Comparison of ENCODE assay signal across 18 mouse cellular contexts in genomic region chr13:45866615-45867245, GRCm38 (mm10).
A peak's percentile ranks its signal among the peaks of the same experiment; 100 is the strongest.
DNase-seq lines count a peak whose midpoint lies in the region; ATAC-seq and TF ChIP-seq lines count a peak whose summit lies in the region.
"Had no signal": no experiment of that assay in that cellular context is flagged by ENCODE, and none has a peak within 500 bp of the region (broad histone marks: within the 10 kb centered on the region; RNA-seq: fewer than 3 reads in every experiment).

No protein-coding gene starts in this region.

- no peak for TF ChIP-seq POLR2A in MEL (IDR thresholded peaks at IDR 0.05; ENCODE audit: control insufficient read depth in 1 of 2, insufficient read depth in 1 of 2, low read depth in 1 of 2, low read length in 2 of 2, poor library complexity in 1 of 2)

- H3K9me3 ChIP-seq in heart, embryonic 11.5 days (replicated peaks; ENCODE audit: control insufficient read depth, low read length) = no peaks in the 10 kb centered on the region
- H3K9me3 ChIP-seq in MEL (replicated peaks; ENCODE audit: insufficient read depth, low read length) = no peaks in the 10 kb centered on the region
- H3K9me3 ChIP-seq in liver, embryonic 12.5 days (replicated peaks) = no peaks in the 10 kb centered on the region
- H3K9me3 ChIP-seq: heart, embryonic 12.5 days; limb, embryonic 15.5 days; midbrain, embryonic 10.5 days; neural tube, embryonic 12.5 days had no signal

- no peak overlapping the region for H3K4me3 ChIP-seq in heart, embryonic 11.5 days (ENCODE audit: low read depth, low read length)
- H3K4me3 ChIP-seq in MEL (ENCODE audit: control insufficient read depth in 1 of 2, insufficient read depth in 1 of 2, low read depth in 2 of 2, low read length in 2 of 2) = no peak overlapping the region
- no peak overlapping the region for H3K4me3 ChIP-seq in liver, embryonic 12.5 days
- H3K4me3 ChIP-seq: erythroblast, embryonic 14.5 days; heart, embryonic 12.5 days; limb, embryonic 15.5 days; midbrain, embryonic 10.5 days; neural tube, embryonic 12.5 days had no signal

- intact Hi-C loops in heart, postnatal 14 days (cut with DNase I) = no loop called here

- H3K36me3 ChIP-seq in heart, embryonic 11.5 days (ENCODE audit: control insufficient read depth, insufficient read depth, low read length) = no peaks in the 10 kb centered on the region
- peaks cover 0 to 7% of the 10 kb centered on the region in 2 experiments; a peak in 2 of 4 replicates for H3K36me3 ChIP-seq in MEL (ENCODE audit: control insufficient read depth in 1 of 2, insufficient read depth in 2 of 2, low read length in 2 of 2)
- no peaks in the 10 kb centered on the region for H3K36me3 ChIP-seq in liver, embryonic 12.5 days
- H3K36me3 ChIP-seq: limb, embryonic 15.5 days; midbrain, embryonic 10.5 days; neural tube, embryonic 12.5 days had no signal

- no peak overlapping the region for H3K27ac ChIP-seq in heart, embryonic 11.5 days (ENCODE audit: low read depth, low read length)
- no peak overlapping the region for H3K27ac ChIP-seq in MEL (ENCODE audit: control insufficient read depth, low read depth, low read length)
- peak overlapping the region; percentile 57; the same call in 1 of the 2 replicates for H3K27ac ChIP-seq in liver, embryonic 12.5 days
- H3K27ac ChIP-seq: hindbrain, embryonic 14.5 days; limb, embryonic 15.5 days; midbrain, embryonic 10.5 days; neural tube, embryonic 12.5 days had no signal

- 0 out of 2 replicates have a peak, but pooled peaks cover 5% of the 10 kb centered on the region for H3K4me1 ChIP-seq in heart, embryonic 11.5 days (ENCODE audit: control insufficient read depth, insufficient read depth, low read length)
- H3K4me1 ChIP-seq in MEL (ENCODE audit: control insufficient read depth in 1 of 2, insufficient read depth in 2 of 2, low read length in 2 of 2) = peaks cover 4 to 15% of the 10 kb centered on the region in 2 experiments; a peak in 3 of 4 replicates
- H3K4me1 ChIP-seq in liver, embryonic 12.5 days = peaks cover 42% of the 10 kb centered on the region
- H3K4me1 ChIP-seq: neural tube, embryonic 12.5 days had no signal

- no peak overlapping the region for H3K9ac ChIP-seq in heart, embryonic 11.5 days (ENCODE audit: low read depth, low read length)
- H3K9ac ChIP-seq in MEL (ENCODE audit: control insufficient read depth, low read depth, low read length, poor library complexity, severe bottlenecking) = no peak overlapping the region
- H3K9ac ChIP-seq in liver, embryonic 12.5 days = no peak overlapping the region
- H3K9ac ChIP-seq: heart, embryonic 12.5 days; hindbrain, embryonic 14.5 days; limb, embryonic 15.5 days; neural tube, embryonic 12.5 days had no signal

- DNase-seq in heart, adult 11 months = no peak
- peak; percentile 41 for DNase-seq in MEL (ENCODE audit: low read depth, low spot score)
- no peak for DNase-seq in frontal cortex, postnatal 25 days (ENCODE audit: low spot score in 2 of 2)
- no peak for DNase-seq in frontal cortex, postnatal 14 days (ENCODE audit: low spot score in 2 of 2)
- no peak for DNase-seq in heart, postnatal 14 days
- DNase-seq: cerebellum, adult 9-11 months; heart, postnatal 36 days had no signal

- TF ChIP-seq RAD21 in MEL (IDR thresholded peaks at IDR 0.05; ENCODE audit: low read depth, low read length) = no peak

- WGBS in heart, embryonic 11.5 days (ENCODE audit: insufficient replicate concordance) = 76% methylated on average over 8 of the region's 8 CpGs
- 44% methylated on average over 8 of the region's 8 CpGs for WGBS in liver, embryonic 12.5 days (ENCODE audit: insufficient replicate concordance)

- peak; percentile 55; the same call in 1 of the 2 replicates for ATAC-seq in heart, embryonic 11.5 days (replicated peaks; ENCODE audit: insufficient number of reproducible peaks, low FRiP score, low TSS enrichment)
- ATAC-seq in liver, embryonic 12.5 days = peak; percentile 93
- peak; percentile 85 for ATAC-seq in megakaryocyte-erythroid progenitor cell, adult 5-6 weeks (replicated peaks; ENCODE audit: low FRiP score, low TSS enrichment, poor library complexity, severe bottlenecking)
- ATAC-seq: forebrain, embryonic 16.5 days; intestine, embryonic 16.5 days had no signal

- H3K79me2 ChIP-seq in MEL (ENCODE audit: control insufficient read depth, insufficient read depth, low read length, poor library complexity) = no peaks in the 10 kb centered on the region

- TF ChIP-seq CTCF in MEL (IDR thresholded peaks at IDR 0.05 in 2 of 3, conservative IDR thresholded peaks at IDR 0.05 in 1 of 3; ENCODE audit: control insufficient read depth in 1 of 3, insufficient read depth in 1 of 3, low read depth in 2 of 3, low read length in 3 of 3, poor library complexity in 1 of 3, severe bottlenecking in 1 of 3) = no peak

- no peaks in the 10 kb centered on the region for H3K27me3 ChIP-seq in heart, embryonic 11.5 days (ENCODE audit: control insufficient read depth, insufficient read depth, low read length)
- no peaks in the 10 kb centered on the region for H3K27me3 ChIP-seq in MEL (ENCODE audit: control insufficient read depth in 1 of 2, insufficient read depth in 2 of 2, low read length in 2 of 2)
- no peaks in the 10 kb centered on the region for H3K27me3 ChIP-seq in liver, embryonic 12.5 days (replicated peaks)
- H3K27me3 ChIP-seq: heart, embryonic 12.5 days; limb, embryonic 15.5 days; neural tube, embryonic 12.5 days had no signal

- no peak overlapping the region for H3K4me2 ChIP-seq in heart, embryonic 11.5 days
- H3K4me2 ChIP-seq in liver, embryonic 12.5 days = peak overlapping the region; percentile 42
- H3K4me2 ChIP-seq: heart, embryonic 12.5 days; hindbrain, embryonic 14.5 days; limb, embryonic 15.5 days; neural tube, embryonic 12.5 days had no signal

- TF ChIP-seq EP300 in MEL (IDR thresholded peaks at IDR 0.05; ENCODE audit: low read depth in 1 of 2, low read length in 2 of 2) = peak; percentile 54 to 56; a peak in 3 of 4 replicates

TF ChIP-seq in MEL, 35 proteins besides CTCF, POLR2A, EP300 and RAD21:
- TF ChIP-seq NELFE (IDR thresholded peaks at IDR 0.05; ENCODE audit: low read depth, low read length) (no peak), GATA1 (IDR thresholded peaks at IDR 0.05; ENCODE audit: low read depth, low read length) (peak; percentile 68), ZKSCAN1 (IDR thresholded peaks at IDR 0.05; ENCODE audit: low read depth, low read length) (no peak), MAX (IDR thresholded peaks at IDR 0.05; ENCODE audit: low read length) (no peak), ETS1 (IDR thresholded peaks at IDR 0.05; ENCODE audit: low read depth, low read length) (0 out of 2 replicates have a peak, but pooled peaks have one; percentile 6), USF1 (IDR thresholded peaks at IDR 0.05; ENCODE audit: low read depth, low read length) (no peak), RCOR1 (IDR thresholded peaks at IDR 0.05; ENCODE audit: low read depth, low read length) (0 out of 2 replicates have a peak, but pooled peaks have one; percentile 20), TCF12 (IDR thresholded peaks at IDR 0.05; ENCODE audit: low read depth, low read length) (peak; percentile 69), TAL1 (IDR thresholded peaks at IDR 0.05; ENCODE audit: low read length) (peak; percentile 64)
